In the genomic region with DNA sequence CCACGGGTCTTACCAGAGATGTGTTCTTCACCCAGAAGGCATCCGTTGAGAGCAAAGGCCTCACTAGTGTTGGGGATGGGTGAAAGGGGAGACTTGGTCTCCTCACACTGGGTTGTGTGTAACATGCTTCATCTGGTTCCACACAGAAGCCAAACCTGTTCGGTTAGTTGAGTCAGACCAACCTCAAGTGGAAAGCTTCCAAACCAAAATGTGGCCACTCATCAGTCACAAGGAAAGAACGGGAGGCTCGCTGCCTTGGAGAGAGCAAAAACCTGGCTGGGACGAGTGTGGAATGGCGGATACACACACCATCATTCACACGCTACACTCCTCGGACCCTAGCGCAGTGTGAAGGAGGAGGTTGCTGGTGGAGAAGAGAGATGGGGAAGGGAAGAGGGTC, we compare ENCODE assay signal across 13 mouse cellular contexts. TPM values are rescaled to one million over a fixed set of nuclear protein-coding genes. Genes with fewer than 3 reads are reported as not detected.
DNase-seq lines count a peak whose midpoint lies in the region; ATAC-seq and TF ChIP-seq lines count a peak whose summit lies in the region.
"Had no signal": no experiment of that assay in that cellular context is flagged by ENCODE, and none has a peak within 500 bp of the region (broad histone marks: within the 10 kb centered on the region; RNA-seq: fewer than 3 reads in every experiment).

No protein-coding gene starts in this region.

- no peak for DNase-seq in Patski (ENCODE audit: low read depth, low spot score)
- peak; percentile 24 for DNase-seq in kidney, adult 18-20 months
- DNase-seq in lung, adult 2 months = peak; percentile 41
- DNase-seq in layer of hippocampus, adult 8-10 months (ENCODE audit: low spot score in 2 of 2) = no peak
- DNase-seq in testis, postnatal 10 days (ENCODE audit: low spot score) = no peak
- DNase-seq: adrenal gland, adult 8-10 months; cerebellum, adult 11-12 months; midbrain, embryonic 14.5 days had no signal

- no peak for TF ChIP-seq CTCF in Patski (IDR thresholded peaks at IDR 0.05)
- TF ChIP-seq CTCF in lung, adult 2 months (IDR thresholded peaks at IDR 0.05; ENCODE audit: insufficient read depth, low read length) = no peak

- H3K4me3 ChIP-seq in lung, adult 2 months (replicated peaks; ENCODE audit: extremely low read depth, low read depth, low read length) = no peak overlapping the region
- H3K4me3 ChIP-seq in stomach, embryonic 16.5 days (replicated peaks; ENCODE audit: low read length) = no peak overlapping the region
- H3K4me3 ChIP-seq in forebrain, embryonic 15.5 days = no peak overlapping the region
- H3K4me3 ChIP-seq: hindbrain, embryonic 13.5 days had no signal

- in situ Hi-C loops in Patski (cut with MboI; ENCODE audit: low pct_unique_long_range_greater_than_20kb) = no loop called here

- CTCF ChIA-PET in Patski (lab: Charles Lee) = no interaction called here

- H3K27me3 ChIP-seq in Patski = no peaks in the 10 kb centered on the region
- no peaks in the 10 kb centered on the region for H3K27me3 ChIP-seq in stomach, embryonic 16.5 days (ENCODE audit: control insufficient read depth, insufficient read depth, low read length)
- no peaks in the 10 kb centered on the region for H3K27me3 ChIP-seq in forebrain, embryonic 15.5 days
- H3K27me3 ChIP-seq: hindbrain, embryonic 13.5 days had no signal

- H3K9me3 ChIP-seq in stomach, embryonic 16.5 days (replicated peaks; ENCODE audit: control insufficient read depth, low read length) = no peaks in the 10 kb centered on the region; the same call in 1 of the 2 replicates
- H3K9me3 ChIP-seq in forebrain, embryonic 15.5 days = no peaks in the 10 kb centered on the region
- H3K9me3 ChIP-seq: hindbrain, embryonic 13.5 days had no signal

- H3K9ac ChIP-seq in stomach, embryonic 16.5 days (ENCODE audit: low read length) = no peak overlapping the region
- H3K9ac ChIP-seq in forebrain, embryonic 15.5 days (replicated peaks) = no peak overlapping the region
- H3K9ac ChIP-seq: hindbrain, embryonic 13.5 days had no signal

- POLR2A ChIA-PET in Patski (lab: Charles Lee) = no interaction called here

- ATAC-seq in Patski = peak; percentile 26
- peak; percentile 47 for ATAC-seq in stomach, embryonic 16.5 days (ENCODE audit: insufficient read depth, low FRiP score)
- no peak for ATAC-seq in forebrain, embryonic 15.5 days (replicated peaks)
- ATAC-seq in erythroblast, adult 5-6 weeks (replicated peaks; ENCODE audit: low FRiP score, poor library complexity, severe bottlenecking) = no peak

- H3K36me3 ChIP-seq in stomach, embryonic 16.5 days (ENCODE audit: control insufficient read depth, insufficient read depth, low read length) = no peaks in the 10 kb centered on the region
- no peaks in the 10 kb centered on the region for H3K36me3 ChIP-seq in forebrain, embryonic 15.5 days
- H3K36me3 ChIP-seq: hindbrain, embryonic 13.5 days had no signal

- no peaks in the 10 kb centered on the region for H3K4me1 ChIP-seq in lung, adult 2 months (ENCODE audit: control insufficient read depth, insufficient read depth, low read length)
- no peaks in the 10 kb centered on the region for H3K4me1 ChIP-seq in stomach, embryonic 16.5 days (ENCODE audit: control insufficient read depth, insufficient read depth, low read length)
- H3K4me1 ChIP-seq in forebrain, embryonic 15.5 days = no peaks in the 10 kb centered on the region
- H3K4me1 ChIP-seq: hindbrain, embryonic 13.5 days had no signal

- no peak for TF ChIP-seq POLR2A in lung, adult 2 months (IDR thresholded peaks at IDR 0.05; ENCODE audit: borderline replicate concordance, extremely low read depth, low read depth, low read length)

- no peak overlapping the region for H3K4me2 ChIP-seq in stomach, embryonic 16.5 days (ENCODE audit: low read depth, low read length)
- no peak overlapping the region for H3K4me2 ChIP-seq in forebrain, embryonic 15.5 days (replicated peaks)
- H3K4me2 ChIP-seq: hindbrain, embryonic 13.5 days; liver, embryonic 11.5 days had no signal

- 61% methylated on average over 10 of the region's 10 CpGs for WGBS in lung, adult 2 months
- 69% methylated on average over 10 of the region's 10 CpGs for WGBS in stomach, embryonic 16.5 days
- WGBS in forebrain, embryonic 15.5 days = 89% methylated on average over 10 of the region's 10 CpGs

- no peak overlapping the region for H3K27ac ChIP-seq in stomach, embryonic 16.5 days (ENCODE audit: low read length)
- H3K27ac ChIP-seq in forebrain, embryonic 15.5 days (replicated peaks) = no peak overlapping the region
- H3K27ac ChIP-seq: hindbrain, embryonic 13.5 days had no signal

RNA-seq across cellular contexts. Expression of gene Elovl6, which starts 22.4 kb away (rescaled TPM):
- 24.0 TPM for polyA plus RNA-seq in Patski (2021)
- polyA plus RNA-seq in lung, adult 2 months (2012; rRNA removed) = 11.3 and 25.1 TPM in 2 replicates
- polyA plus RNA-seq in stomach, embryonic 16.5 days (2015; fragmentation: Nextera tagmentation; extraction: Ambion mirVana) = 27.5 and 31.5 TPM in 2 replicates
- 10 to 100 TPM; 28.5 to 41.2 (median 33.1) TPM for total RNA-seq in layer of hippocampus, adult 8-10 months (2022)
- polyA plus RNA-seq in forebrain, embryonic 15.5 days (2015; fragmentation: Nextera tagmentation; extraction: Ambion mirVana) = 34.6 and 39.9 TPM in 2 replicates
- total RNA-seq in erythroblast, adult 5-6 weeks (2015; ENCODE audit: low replicate concordance) = 3.7 and 5.2 TPM in 2 replicates
- 0.70 and 1.6 TPM in 2 replicates for total RNA-seq in erythroblast, adult 5-6 weeks (2017; ENCODE audit: low replicate concordance)

Comparison
In these comparisons a context has a peak if more than half of its experiments do, and no peak if none do; other contexts are left out.
1. ATAC-seq: peak in Patski (single experiment) and stomach, embryonic 16.5 days (single experiment); none in forebrain, embryonic 15.5 days (single experiment) and erythroblast, adult 5-6 weeks (single experiment).
2. DNase-seq: peak in kidney, adult 18-20 months (single experiment) and lung, adult 2 months (single experiment); none in Patski (single experiment), layer of hippocampus, adult 8-10 months (0 of 2) and testis, postnatal 10 days (single experiment).